Mouse (Mus musculus) cerebellum, adult 11 months (tissue): ENCODE results near the gene Rab44.
"Not testable (repeated sequence)": the region's sequence is repeated elsewhere in the genome, so short reads cannot be mapped to it uniquely, and the experiment has no call there.

Source experiments
- DNase-seq: peaks from one replicate; pipeline ENCODE4 v3.0.0; 2022

Rab44 gene

GRCm38 (mm10) chr17:29091348-29091944 lies 22.5 kb upstream of the Rab44 start:
- DNase-seq = no peak

GRCm38 (mm10) chr17:29092497-29092896 lies 21.4 kb upstream of the Rab44 start:
- no peak for DNase-seq

GRCm38 (mm10) chr17:29093110-29093952 lies 20.6 kb upstream of the Rab44 start:
- DNase-seq = peak; percentile 66

- no peak for DNase-seq
These were observed 20.0 kb upstream of the Rab44 start for GRCm38 (mm10) chr17:29093961-29094309.

- peak; percentile 51 for DNase-seq
These were observed 19.4 kb upstream of the Rab44 start for GRCm38 (mm10) chr17:29094310-29095181.

- DNase-seq = peak; percentile 97
These were observed 18.7 kb upstream of the Rab44 start for GRCm38 (mm10) chr17:29095201-29095733.

- no peak for DNase-seq
These were observed 17.7 kb upstream of the Rab44 start for GRCm38 (mm10) chr17:29096245-29096644.

- no peak for DNase-seq
These were observed 16.9 kb upstream of the Rab44 start for GRCm38 (mm10) chr17:29096851-29097561.

GRCm38 (mm10) chr17:29098291-29098690 lies 15.7 kb upstream of the Rab44 start:
- DNase-seq = no peak

- DNase-seq = no peak
These were observed 14.9 kb upstream of the Rab44 start for GRCm38 (mm10) chr17:29099076-29099475.

GRCm38 (mm10) chr17:29100627-29101026 lies 13.3 kb upstream of the Rab44 start:
- no peak for DNase-seq

GRCm38 (mm10) chr17:29110356-29110755 lies 3.6 kb upstream of the Rab44 start:
- not testable (repeated sequence) for DNase-seq

- DNase-seq = no peak
These were observed 2.6 kb upstream of the Rab44 start for GRCm38 (mm10) chr17:29111332-29111731.

GRCm38 (mm10) chr17:29116023-29116422 lies 2.1 kb downstream of the Rab44 start:
- no peak for DNase-seq

GRCm38 (mm10) chr17:29117006-29117648 lies 3.2 kb downstream of the Rab44 start:
- no peak for DNase-seq

GRCm38 (mm10) chr17:29118057-29118456 lies 4.1 kb downstream of the Rab44 start:
- DNase-seq = no peak

- no peak for DNase-seq
These were observed 6.7 kb downstream of the Rab44 start for GRCm38 (mm10) chr17:29120666-29121065.

GRCm38 (mm10) chr17:29122817-29123216 lies 8.9 kb downstream of the Rab44 start:
- DNase-seq = no peak

- DNase-seq = no peak
These were observed 9.7 kb downstream of the Rab44 start for GRCm38 (mm10) chr17:29123578-29124174.

- DNase-seq = no peak
These were observed 12.6 kb downstream of the Rab44 start for GRCm38 (mm10) chr17:29126561-29126960.

GRCm38 (mm10) chr17:29129341-29129740 lies 15.4 kb downstream of the Rab44 start:
- DNase-seq = no peak

GRCm38 (mm10) chr17:29135066-29135465 lies 21.1 kb downstream of the Rab44 start:
- no peak for DNase-seq
